Mouse (Mus musculus): ENCODE results near the gene Golph3. TPM values are rescaled to one million over a fixed set of nuclear protein-coding genes. Genes with fewer than 3 reads are reported as not detected.

The Golph3 gene
- total and polyA plus RNA-seq, 2 experiments from 2014 or later: 55.3 to 135 TPM

DNA sequence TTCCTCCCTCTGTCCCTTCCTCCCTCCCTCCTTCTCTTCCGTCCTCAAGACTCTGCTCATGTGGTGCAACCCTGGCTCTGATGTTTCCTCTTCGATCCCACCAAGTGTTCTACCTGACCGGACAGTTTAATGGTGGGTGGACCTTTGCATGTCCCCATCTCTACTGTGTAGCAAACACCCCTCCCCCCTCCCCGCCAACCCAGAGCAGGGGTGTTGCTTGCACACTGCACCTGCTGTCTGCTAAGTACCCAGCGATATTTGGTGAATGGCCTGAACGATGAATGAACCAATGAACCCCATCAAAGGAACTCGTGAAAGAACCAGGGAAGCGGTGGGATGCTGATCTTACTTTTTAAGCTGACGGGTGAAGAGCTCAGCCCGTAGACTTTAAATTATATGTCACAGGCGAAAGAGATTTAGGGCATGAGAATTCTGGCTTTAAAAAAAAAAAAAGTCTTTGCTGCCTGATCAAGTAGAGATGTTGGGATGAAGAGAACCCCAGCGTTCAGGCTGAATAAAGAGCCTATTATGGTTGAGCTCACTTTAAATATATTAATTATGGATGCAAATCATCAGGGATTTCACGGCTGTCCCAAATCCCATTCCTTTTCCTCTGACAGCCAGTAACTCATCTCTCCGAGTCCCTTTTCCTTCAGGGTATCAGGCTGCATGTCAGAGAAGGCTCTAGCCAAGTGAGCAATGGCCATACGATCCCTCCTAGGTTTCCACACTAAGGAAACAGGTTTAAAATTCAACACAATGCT, 67.7 kb downstream of the Golph3 start:
- TF ChIP-seq EP300 (IDR thresholded peaks at IDR 0.05; ENCODE audit: low read depth) (no peak), CTCF (IDR thresholded peaks at IDR 0.05; ENCODE audit: low read depth) (no peak)
- peaks cover 55% of the 10 kb centered on the region for H3K36me3 ChIP-seq (replicated peaks; ENCODE audit: control insufficient read depth, insufficient read depth, low read length)
- WGBS: 89% methylated on average over 15 of the region's 15 CpGs

DNA sequence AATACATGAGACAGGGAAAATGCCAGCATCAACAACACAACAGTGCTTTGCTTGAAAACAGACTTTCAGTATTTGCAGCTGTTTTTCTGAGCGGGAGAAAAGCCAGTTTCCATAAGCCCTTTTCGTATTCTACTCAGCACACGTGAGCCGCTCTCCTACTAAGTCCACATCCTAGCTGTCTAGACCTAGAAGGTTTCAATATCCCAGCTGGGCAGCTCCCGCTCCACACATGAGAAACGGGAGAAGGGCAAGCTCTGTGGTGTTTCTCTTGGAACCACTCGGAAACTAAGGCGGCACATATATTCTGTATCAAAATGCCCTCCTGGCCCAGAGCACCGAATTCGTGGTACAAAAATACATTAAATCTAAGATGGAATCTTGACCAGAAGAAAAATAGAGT, 73.5 kb downstream of the Golph3 start:
- no peaks in the 10 kb centered on the region for H3K27me3 ChIP-seq (ENCODE audit: control insufficient read depth, insufficient read depth, low read length)
- DNase-seq (ENCODE audit: low spot score): no peak
- H3K9me3 ChIP-seq (replicated peaks; ENCODE audit: control insufficient read depth, low read length): no peaks in the 10 kb centered on the region
- ATAC-seq (ENCODE audit: insufficient read depth, low read depth): no peak
- no peaks in the 10 kb centered on the region for H3K4me1 ChIP-seq (ENCODE audit: control insufficient read depth, insufficient read depth)
- no peak overlapping the region for H3K4me2 ChIP-seq (ENCODE audit: low read depth, low read length)
- no peak overlapping the region for H3K4me3 ChIP-seq (ENCODE audit: low read depth, low read length)
- H3K36me3 ChIP-seq (replicated peaks; ENCODE audit: control insufficient read depth, insufficient read depth, low read length): peaks cover 48% of the 10 kb centered on the region
- no peak overlapping the region for H3K9ac ChIP-seq (replicated peaks; ENCODE audit: low read depth, low read length)
- WGBS: 86% methylated on average over 10 of the region's 10 CpGs
- no peak overlapping the region for H3K27ac ChIP-seq (ENCODE audit: low read depth)
- no peak for TF ChIP-seq EP300 (IDR thresholded peaks at IDR 0.05; ENCODE audit: low read depth)
- no peak for TF ChIP-seq CTCF (IDR thresholded peaks at IDR 0.05; ENCODE audit: low read depth)

More for the DNA sequence above, 67.7 kb downstream of the Golph3 start:
- DNase-seq (ENCODE audit: low spot score): no peak
- no peak overlapping the region for H3K9ac ChIP-seq (replicated peaks; ENCODE audit: low read depth, low read length)
- no peak overlapping the region for H3K27ac ChIP-seq (ENCODE audit: low read depth)
- H3K4me2 ChIP-seq (ENCODE audit: low read depth, low read length): no peak overlapping the region
- H3K4me1 ChIP-seq (ENCODE audit: control insufficient read depth, insufficient read depth): no peaks in the 10 kb centered on the region
- H3K9me3 ChIP-seq (replicated peaks; ENCODE audit: control insufficient read depth, low read length): no peaks in the 10 kb centered on the region
- ATAC-seq (ENCODE audit: insufficient read depth, low read depth): no peak
- H3K4me3 ChIP-seq (ENCODE audit: low read depth, low read length): no peak overlapping the region
- no peaks in the 10 kb centered on the region for H3K27me3 ChIP-seq (ENCODE audit: control insufficient read depth, insufficient read depth, low read length)

DNA sequence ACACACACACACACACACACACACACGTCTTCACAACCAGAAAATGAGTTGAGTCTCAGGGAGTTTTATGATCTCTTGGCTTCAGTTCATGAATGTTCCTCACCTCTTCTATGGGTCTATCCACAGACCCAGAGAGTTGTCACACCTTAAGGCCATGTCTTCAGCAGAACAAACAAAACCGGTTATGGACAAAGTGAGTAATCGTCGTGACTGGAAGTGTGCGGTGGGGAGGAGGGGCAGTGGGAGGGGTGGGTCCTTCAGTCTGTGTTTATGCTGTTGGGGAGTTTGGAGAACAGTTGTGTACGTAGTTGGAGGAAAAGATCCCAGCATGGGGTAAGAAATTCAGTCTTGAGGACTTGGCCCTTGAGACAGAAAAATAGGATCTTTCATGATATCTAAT, 75.8 kb downstream of the Golph3 start:
- ATAC-seq (ENCODE audit: insufficient read depth, low read depth): no peak
- no peak overlapping the region for H3K27ac ChIP-seq (ENCODE audit: low read depth)
- WGBS: 81% methylated on average over 6 of the region's 6 CpGs

More for the DNA sequence above, 75.8 kb downstream of the Golph3 start:
- DNase-seq (ENCODE audit: low spot score): no peak
- H3K27me3 ChIP-seq (ENCODE audit: control insufficient read depth, insufficient read depth, low read length): no peaks in the 10 kb centered on the region
- peaks cover 60% of the 10 kb centered on the region for H3K36me3 ChIP-seq (replicated peaks; ENCODE audit: control insufficient read depth, insufficient read depth, low read length)
- no peak overlapping the region for H3K4me3 ChIP-seq (ENCODE audit: low read depth, low read length)
- H3K9ac ChIP-seq (replicated peaks; ENCODE audit: low read depth, low read length): no peak overlapping the region
- no peak for TF ChIP-seq CTCF (IDR thresholded peaks at IDR 0.05; ENCODE audit: low read depth)
- TF ChIP-seq EP300 (IDR thresholded peaks at IDR 0.05; ENCODE audit: low read depth): no peak
- H3K9me3 ChIP-seq (replicated peaks; ENCODE audit: control insufficient read depth, low read length): no peaks in the 10 kb centered on the region
- no peak overlapping the region for H3K4me2 ChIP-seq (ENCODE audit: low read depth, low read length)
- no peaks in the 10 kb centered on the region for H3K4me1 ChIP-seq (ENCODE audit: control insufficient read depth, insufficient read depth)

Other genes with a start within 250 kb of the Golph3 start
- 119 and 198 TPM in 2 replicates for gene Zfr, start 203.6 kb upstream of the Golph3 start, total RNA-seq (2014; rRNA removed; ENCODE audit: low replicate concordance)
- gene Zfr, start 203.6 kb upstream of the Golph3 start, polyA plus RNA-seq (2015; fragmentation: Nextera tagmentation; extraction: Ambion mirVana): 74.3 and 79.9 TPM in 2 replicates
- gene Mtmr12, start 116.4 kb upstream of the Golph3 start, total RNA-seq (2014; rRNA removed; ENCODE audit: low replicate concordance): 9.8 and 19.2 TPM in 2 replicates
- 4.9 and 5.4 TPM in 2 replicates for gene Mtmr12, start 116.4 kb upstream of the Golph3 start, polyA plus RNA-seq (2015; fragmentation: Nextera tagmentation; extraction: Ambion mirVana)
- not detected in 2 replicates for gene 1810049J17Rik, start 449 bp downstream of the Golph3 start, total RNA-seq (2014; rRNA removed; ENCODE audit: low replicate concordance)
- 0.44 and 1.1 TPM in 2 replicates for gene 1810049J17Rik, start 449 bp downstream of the Golph3 start, polyA plus RNA-seq (2015; fragmentation: Nextera tagmentation; extraction: Ambion mirVana)

Data from heart, postnatal 0 days (tissue).